Mouse (Mus musculus) T-cell, adult 2 months (primary cell): ENCODE results near the gene Osbpl11.
A peak's percentile ranks its signal among the peaks of the same experiment; 100 is the strongest.

Source experiments
- DNase-seq: peaks from one replicate; pipeline ENCODE4 v3.0.0; 2022; ENCODE audit warnings: low spot score

Osbpl11 gene

GRCm38 (mm10) chr16:33244136-33244691 is 59.3 kb downstream of the Osbpl11 start:
- no peak for DNase-seq

GRCm38 (mm10) chr16:33244933-33245470 is 60.1 kb downstream of the Osbpl11 start:
- DNase-seq, result no peak

- no peak for DNase-seq
These were observed 61.7 kb downstream of the Osbpl11 start for GRCm38 (mm10) chr16:33246526-33246925.

- no peak for DNase-seq
These were observed 62.1 kb downstream of the Osbpl11 start for GRCm38 (mm10) chr16:33247006-33247405.

- no peak for DNase-seq
These were observed 65.8 kb downstream of the Osbpl11 start for GRCm38 (mm10) chr16:33250651-33251120.

GRCm38 (mm10) chr16:33251194-33252051 is 66.6 kb downstream of the Osbpl11 start, which contains the start of gene Snx4:
Gene Snx4 (plus strand): TSS chr16:33251442.
- peak; percentile 92 for DNase-seq

- no peak for DNase-seq
These were observed 70.7 kb downstream of the Osbpl11 start for GRCm38 (mm10) chr16:33255601-33256000.

GRCm38 (mm10) chr16:33258530-33258929 is 73.7 kb downstream of the Osbpl11 start:
- no peak for DNase-seq

- no peak for DNase-seq
These were observed 75.0 kb downstream of the Osbpl11 start for GRCm38 (mm10) chr16:33259824-33260223.

- DNase-seq, result no peak
These were observed 76.0 kb downstream of the Osbpl11 start for GRCm38 (mm10) chr16:33260825-33261224.

- peak; percentile 24 for DNase-seq
These were observed 76.8 kb downstream of the Osbpl11 start for GRCm38 (mm10) chr16:33261584-33262061.

- no peak for DNase-seq
These were observed 77.2 kb downstream of the Osbpl11 start for GRCm38 (mm10) chr16:33262096-33262495.

GRCm38 (mm10) chr16:33267616-33268253 is 82.9 kb downstream of the Osbpl11 start:
- peak; percentile 16 for DNase-seq

GRCm38 (mm10) chr16:33271824-33272223 is 87.0 kb downstream of the Osbpl11 start:
- DNase-seq, result no peak

- no peak for DNase-seq
These were observed 98.2 kb downstream of the Osbpl11 start for GRCm38 (mm10) chr16:33283079-33283478.

GRCm38 (mm10) chr16:33288536-33288935 is 103.7 kb downstream of the Osbpl11 start:
- no peak for DNase-seq

GRCm38 (mm10) chr16:33289981-33290380 is 105.1 kb downstream of the Osbpl11 start:
- no peak for DNase-seq

- no peak for DNase-seq
These were observed 107.4 kb downstream of the Osbpl11 start for GRCm38 (mm10) chr16:33292241-33292640.
